Mouse (Mus musculus): ENCODE measurements at regions not wholly inside any gene's neighbourhood (a gene's known extent, or its start where the extent isn't known, plus 50 kb on each side); places are given as distances from the start of the nearest gene placed in this dataset.

GRCm38 (mm10) chr13:102070740-102071139, 302.7 kb upstream of the Pik3r1 start:
- DNase-seq, result peak; percentile 3
- Histone ChIP-seq H3K27me3 (ENCODE audit: control insufficient read depth, insufficient read depth, low read length) (no peaks in the 10 kb centered on the region), H3K36me3 (ENCODE audit: control insufficient read depth, insufficient read depth, low read length) (no peaks in the 10 kb centered on the region), H3K4me1 (replicated peaks; ENCODE audit: control insufficient read depth, insufficient read depth, low read length) (peaks cover 5% of the 10 kb centered on the region), H3K27ac (ENCODE audit: control insufficient read depth, insufficient read depth, low read length) (0 out of 2 replicates have a peak overlapping the region, but pooled peaks have one; percentile 11), H3K4me3 (ENCODE audit: control insufficient read depth, insufficient read depth, low read length) (no peak overlapping the region)
- WGBS, result 4% methylated on average over 3 of the region's 3 CpGs
- TF ChIP-seq POLR2A (IDR thresholded peaks at IDR 0.05; ENCODE audit: control insufficient read depth, extremely low read depth, insufficient read depth, low read length, poor library complexity) (no peak), CTCF (IDR thresholded peaks at IDR 0.05; ENCODE audit: borderline replicate concordance, control insufficient read depth, extremely low read depth, insufficient read depth, low read length, poor library complexity) (no peak)

GRCm38 (mm10) chr13:102072366-102072765, 304.3 kb upstream of the Pik3r1 start:
- no peaks in the 10 kb centered on the region for H3K36me3 ChIP-seq (ENCODE audit: control insufficient read depth, insufficient read depth, low read length)
- no peak overlapping the region for H3K27ac ChIP-seq (ENCODE audit: control insufficient read depth, insufficient read depth, low read length)
- no peaks in the 10 kb centered on the region for H3K27me3 ChIP-seq (ENCODE audit: control insufficient read depth, insufficient read depth, low read length)
- peaks cover 5% of the 10 kb centered on the region for H3K4me1 ChIP-seq (replicated peaks; ENCODE audit: control insufficient read depth, insufficient read depth, low read length)
- TF ChIP-seq POLR2A (IDR thresholded peaks at IDR 0.05; ENCODE audit: control insufficient read depth, extremely low read depth, insufficient read depth, low read length, poor library complexity) (no peak), CTCF (IDR thresholded peaks at IDR 0.05; ENCODE audit: borderline replicate concordance, control insufficient read depth, extremely low read depth, insufficient read depth, low read length, poor library complexity) (no peak)
- no peak for DNase-seq
- 95% methylated on average over 4 of the region's 4 CpGs for WGBS
- H3K4me3 ChIP-seq (ENCODE audit: control insufficient read depth, insufficient read depth, low read length), result no peak overlapping the region

- TF ChIP-seq POLR2A (IDR thresholded peaks at IDR 0.05; ENCODE audit: control insufficient read depth, extremely low read depth, insufficient read depth, low read length, poor library complexity), result no peak
- TF ChIP-seq CTCF (IDR thresholded peaks at IDR 0.05; ENCODE audit: borderline replicate concordance, control insufficient read depth, extremely low read depth, insufficient read depth, low read length, poor library complexity), result no peak
- DNase-seq, result peak; percentile 2
- Histone ChIP-seq H3K27me3 (ENCODE audit: control insufficient read depth, insufficient read depth, low read length) (no peaks in the 10 kb centered on the region), H3K36me3 (ENCODE audit: control insufficient read depth, insufficient read depth, low read length) (no peaks in the 10 kb centered on the region), H3K4me3 (ENCODE audit: control insufficient read depth, insufficient read depth, low read length) (no peak overlapping the region), H3K4me1 (replicated peaks; ENCODE audit: control insufficient read depth, insufficient read depth, low read length) (peaks cover 22% of the 10 kb centered on the region), H3K27ac (ENCODE audit: control insufficient read depth, insufficient read depth, low read length) (peak overlapping the region; percentile 20; the same call in 1 of the 2 replicates)
- WGBS, result 16% methylated on average over 1 of the region's 1 CpGs
These were observed 319.7 kb upstream of the Pik3r1 start for GRCm38 (mm10) chr13:102087766-102088165.

GRCm38 (mm10) chr13:102089551-102089950, 321.5 kb upstream of the Pik3r1 start:
- TF ChIP-seq CTCF (IDR thresholded peaks at IDR 0.05; ENCODE audit: borderline replicate concordance, control insufficient read depth, extremely low read depth, insufficient read depth, low read length, poor library complexity), result no peak
- no peak for TF ChIP-seq POLR2A (IDR thresholded peaks at IDR 0.05; ENCODE audit: control insufficient read depth, extremely low read depth, insufficient read depth, low read length, poor library complexity)
- DNase-seq, result peak; percentile 40
- WGBS, result 4% methylated on average over 5 of the region's 5 CpGs

GRCm38 (mm10) chr13:102094193-102094592, 326.2 kb upstream of the Pik3r1 start:
- H3K27ac ChIP-seq (ENCODE audit: control insufficient read depth, insufficient read depth, low read length), result no peak overlapping the region
- H3K27me3 ChIP-seq (ENCODE audit: control insufficient read depth, insufficient read depth, low read length), result no peaks in the 10 kb centered on the region
- no peaks in the 10 kb centered on the region for H3K36me3 ChIP-seq (ENCODE audit: control insufficient read depth, insufficient read depth, low read length)
- no peak for DNase-seq
- TF ChIP-seq POLR2A (IDR thresholded peaks at IDR 0.05; ENCODE audit: control insufficient read depth, extremely low read depth, insufficient read depth, low read length, poor library complexity), result no peak
- no peak for TF ChIP-seq CTCF (IDR thresholded peaks at IDR 0.05; ENCODE audit: borderline replicate concordance, control insufficient read depth, extremely low read depth, insufficient read depth, low read length, poor library complexity)
- peaks cover 6% of the 10 kb centered on the region for H3K4me1 ChIP-seq (replicated peaks; ENCODE audit: control insufficient read depth, insufficient read depth, low read length)
- H3K4me3 ChIP-seq (ENCODE audit: control insufficient read depth, insufficient read depth, low read length), result no peak overlapping the region
- 36% methylated on average over 4 of the region's 4 CpGs for WGBS

More at GRCm38 (mm10) chr13:102089551-102089950, 321.5 kb upstream of the Pik3r1 start:
- Histone ChIP-seq H3K27me3 (ENCODE audit: control insufficient read depth, insufficient read depth, low read length) (no peaks in the 10 kb centered on the region), H3K27ac (ENCODE audit: control insufficient read depth, insufficient read depth, low read length) (peak overlapping the region; percentile 46; the same call in 1 of the 2 replicates), H3K4me1 (replicated peaks; ENCODE audit: control insufficient read depth, insufficient read depth, low read length) (peaks cover 22% of the 10 kb centered on the region), H3K36me3 (ENCODE audit: control insufficient read depth, insufficient read depth, low read length) (no peaks in the 10 kb centered on the region), H3K4me3 (ENCODE audit: control insufficient read depth, insufficient read depth, low read length) (no peak overlapping the region)

GRCm38 (mm10) chr13:102103161-102103560, 335.1 kb upstream of the Pik3r1 start:
- TF ChIP-seq POLR2A (IDR thresholded peaks at IDR 0.05; ENCODE audit: control insufficient read depth, extremely low read depth, insufficient read depth, low read length, poor library complexity) (no peak), CTCF (IDR thresholded peaks at IDR 0.05; ENCODE audit: borderline replicate concordance, control insufficient read depth, extremely low read depth, insufficient read depth, low read length, poor library complexity) (no peak)
- Histone ChIP-seq H3K27me3 (ENCODE audit: control insufficient read depth, insufficient read depth, low read length) (no peaks in the 10 kb centered on the region), H3K4me1 (replicated peaks; ENCODE audit: control insufficient read depth, insufficient read depth, low read length) (no peaks in the 10 kb centered on the region), H3K36me3 (ENCODE audit: control insufficient read depth, insufficient read depth, low read length) (no peaks in the 10 kb centered on the region), H3K4me3 (ENCODE audit: control insufficient read depth, insufficient read depth, low read length) (no peak overlapping the region), H3K27ac (ENCODE audit: control insufficient read depth, insufficient read depth, low read length) (no peak overlapping the region)
- WGBS, result 95% methylated on average over 1 of the region's 1 CpGs
- DNase-seq, result no peak

- DNase-seq, result no peak
- Histone ChIP-seq H3K27ac (ENCODE audit: control insufficient read depth, insufficient read depth, low read length) (no peak overlapping the region), H3K4me3 (ENCODE audit: control insufficient read depth, insufficient read depth, low read length) (no peak overlapping the region), H3K4me1 (replicated peaks; ENCODE audit: control insufficient read depth, insufficient read depth, low read length) (no peaks in the 10 kb centered on the region), H3K27me3 (ENCODE audit: control insufficient read depth, insufficient read depth, low read length) (no peaks in the 10 kb centered on the region), H3K36me3 (ENCODE audit: control insufficient read depth, insufficient read depth, low read length) (no peaks in the 10 kb centered on the region)
- WGBS, result 19% methylated on average over 1 of the region's 1 CpGs
- TF ChIP-seq POLR2A (IDR thresholded peaks at IDR 0.05; ENCODE audit: control insufficient read depth, extremely low read depth, insufficient read depth, low read length, poor library complexity) (no peak), CTCF (IDR thresholded peaks at IDR 0.05; ENCODE audit: borderline replicate concordance, control insufficient read depth, extremely low read depth, insufficient read depth, low read length, poor library complexity) (no peak)
These were observed 338.2 kb upstream of the Pik3r1 start for GRCm38 (mm10) chr13:102106188-102106587.
